Mouse (Mus musculus): ENCODE results near the gene Psmd2.

DNA sequence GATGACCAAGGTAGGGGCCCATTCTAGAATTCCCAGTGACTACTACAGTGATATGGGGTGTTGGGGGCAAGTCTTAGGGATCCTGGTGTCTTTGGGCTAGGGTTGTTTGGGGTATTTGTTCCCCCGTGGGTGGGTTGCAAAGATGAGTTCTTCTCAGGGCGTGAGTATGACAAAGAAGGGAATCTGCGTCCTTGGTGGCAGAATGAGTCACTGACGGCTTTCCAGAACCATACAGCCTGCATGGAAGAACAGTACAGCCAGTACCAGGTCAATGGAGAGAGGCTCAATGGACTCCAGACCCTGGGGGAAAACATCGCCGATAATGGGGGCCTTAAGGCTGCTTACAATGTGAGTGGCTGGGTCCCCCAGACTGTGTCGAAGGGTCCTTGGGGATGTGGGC, 7.5 kb upstream of the Psmd2 start:
- no peak for TF ChIP-seq CTCF (IDR thresholded peaks at IDR 0.05; ENCODE audit: extremely low read depth, insufficient read length, insufficient replicate concordance, low read depth, low read length)
- TF ChIP-seq POLR2A (IDR thresholded peaks at IDR 0.05; ENCODE audit: low read depth, low read length): no peak

Measured in small intestine, adult 2 months (tissue).